Mouse (Mus musculus) forebrain, embryonic 14.5 days (tissue): ENCODE data around the gene Mfsd7a. TPM values are rescaled to one million over a fixed set of nuclear protein-coding genes. Genes with fewer than 3 reads are reported as not detected.

Source experiments
- ATAC-seq: fragments of 200-750 bp; cut with Nextera tagmentation; 2 replicates; pipeline ENCODE4 v1.8.0; 2017; ENCODE audit warnings: mild to moderate bottlenecking, moderate library complexity
- DNase-seq: peaks from one replicate; pipeline ENCODE4 v3.0.0-alpha.2; 2015; ENCODE audit warnings: low spot score
- H3K27ac ChIP-seq: fragments of 300-500 bp; sonication (generic); 2 replicates; pipeline ENCODE4 v1.5.1; 2014; ENCODE audit warnings: low read depth, mild to moderate bottlenecking, control low read depth, low read length, moderate library complexity
- H3K27me3 ChIP-seq: fragments of 300-500 bp; sonication (generic); replicated peaks from 2 replicates; pipeline ENCODE4 v1.6.1; 2014; ENCODE audit warnings: low read length, control low read depth, mixed read lengths; ENCODE audit not compliant: control insufficient read depth, insufficient read depth
- H3K36me3 ChIP-seq: fragments of 300-500 bp; sonication (generic); 2 replicates; pipeline ENCODE4 v1.6.1; 2014; ENCODE audit warnings: low read length, control low read depth; ENCODE audit not compliant: control insufficient read depth, insufficient read depth
- H3K4me1 ChIP-seq: fragments of 300-500 bp; sonication (generic); 2 replicates; pipeline ENCODE4 v1.6.1; 2014; ENCODE audit warnings: antibody characterized with exemption, low read length, control low read depth; ENCODE audit not compliant: control insufficient read depth, insufficient read depth
- H3K4me2 ChIP-seq: fragments of 300-500 bp; sonication (generic); 2 replicates; pipeline ENCODE4 v1.6.1; 2014; ENCODE audit warnings: mild to moderate bottlenecking, control low read depth, low read length
- H3K4me3 ChIP-seq: fragments of 300-500 bp; sonication (generic); 2 replicates; pipeline ENCODE4 v1.5.1; 2014; ENCODE audit warnings: low read depth, low read length, control low read depth
- H3K9ac ChIP-seq: fragments of 300-500 bp; sonication (generic); 2 replicates; pipeline ENCODE4 v1.6.1; 2014; ENCODE audit warnings: mild to moderate bottlenecking, low read length, control low read depth, moderate library complexity
- H3K9me3 ChIP-seq: fragments of 300-500 bp; sonication (generic); replicated peaks from 2 replicates; pipeline ENCODE4 v1.6.1; 2016; ENCODE audit warnings: low read length, control low read depth, mixed read lengths; ENCODE audit not compliant: control insufficient read depth
- WGBS: fragments of 180-500 bp; shearing (Covaris S2); extraction: QIAGEN DNeasy Blood & Tissue Kit; methylation state at CpG from one replicate; pipeline ENCODE4 v1.1.7; 2014; 5-methylcytosine and 5-hydroxymethylcytosine counted together
- polyA plus RNA-seq: library from polyadenylated mRNA; unstranded; fragments of >200 nt; fragmentation: Nextera tagmentation; extraction: Ambion mirVana; gene quantifications from 2 replicates; pipeline ENCODE4 v1.2.1, GENCODE M21; 2014

Gene Mfsd7a
- polyA plus RNA-seq, 1 experiment from 2014 or later, result 0.06 TPM

GRCm38 (mm10) chr5:108465131-108465891 is 16.6 kb upstream of the Mfsd7a start:
- Histone ChIP-seq H3K36me3 (no peaks in the 10 kb centered on the region), H3K9ac (no peak overlapping the region), H3K27me3 (no peaks in the 10 kb centered on the region), H3K4me2 (no peak overlapping the region), H3K4me1 (peaks cover 31% of the 10 kb centered on the region), H3K27ac (no peak overlapping the region), H3K4me3 (no peak overlapping the region), H3K9me3 (no peaks in the 10 kb centered on the region)
- no peak for DNase-seq
- 89% methylated on average over 6 of the region's 6 CpGs for WGBS
- no peak for ATAC-seq

DNA sequence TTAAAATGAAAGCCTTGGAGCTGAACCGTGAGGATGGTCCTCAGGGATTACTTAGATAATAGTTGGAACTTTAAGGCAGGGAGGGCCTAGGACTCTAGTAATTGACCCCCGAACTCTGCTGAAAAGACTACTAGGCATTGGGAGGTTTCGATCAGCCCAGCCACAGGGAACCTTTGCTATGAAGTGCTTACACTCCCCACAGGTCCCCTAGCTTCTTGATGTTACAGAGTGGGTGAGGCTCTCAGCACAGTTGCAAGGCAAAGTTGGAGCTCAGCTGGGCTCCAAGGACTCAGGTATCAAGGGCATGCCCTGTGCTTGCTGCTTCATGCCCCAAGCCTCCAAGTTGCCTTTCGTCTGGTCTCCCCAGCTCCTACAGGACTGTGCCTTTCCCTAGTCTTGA is 13.8 kb upstream of the Mfsd7a start:
- Histone ChIP-seq H3K9me3 (no peaks in the 10 kb centered on the region), H3K4me3 (peak overlapping the region; percentile 89), H3K4me1 (peaks cover 31% of the 10 kb centered on the region), H3K4me2 (peak overlapping the region; percentile 98), H3K27me3 (no peaks in the 10 kb centered on the region), H3K9ac (peak overlapping the region; percentile 99), H3K27ac (0 out of 2 replicates have a peak overlapping the region, but pooled peaks have one; percentile 0), H3K36me3 (no peaks in the 10 kb centered on the region)
- ATAC-seq (no peak), DNase-seq (no peak)
- WGBS, result 52% methylated on average over 4 of the region's 4 CpGs

- DNase-seq, result peak; percentile 98
- Histone ChIP-seq H3K4me3 (peak within 1 kb of the TSS; percentile 89), H3K9ac (peak within 1 kb of the TSS; percentile 99), H3K36me3 (no peaks in the 10 kb centered on the region), H3K27ac (peak within 1 kb of the TSS; percentile 86), H3K4me2 (peak within 1 kb of the TSS; percentile 98), H3K9me3 (no peaks in the 10 kb centered on the region), H3K4me1 (peaks cover 25% of the 10 kb centered on the region), H3K27me3 (no peaks in the 10 kb centered on the region)
- WGBS, result 1% methylated on average over 58 of the region's 62 CpGs
- ATAC-seq, result peak; percentile 97
These were observed 12.7 kb upstream of the Mfsd7a start, which contains the start of gene Pcgf3 for GRCm38 (mm10) chr5:108461082-108462065. TSS of gene Pcgf3 (plus strand) at chr5:108461232.

GRCm38 (mm10) chr5:108460461-108460860 is 11.8 kb upstream of the Mfsd7a start:
- Histone ChIP-seq H3K4me1 (peaks cover 22% of the 10 kb centered on the region), H3K9ac (peak overlapping the region; percentile 99), H3K36me3 (no peaks in the 10 kb centered on the region), H3K4me3 (peak overlapping the region; percentile 89), H3K27me3 (no peaks in the 10 kb centered on the region), H3K27ac (no peak overlapping the region), H3K4me2 (peak overlapping the region; percentile 98), H3K9me3 (no peaks in the 10 kb centered on the region)
- ATAC-seq (no peak), DNase-seq (peak; percentile 0)
- 44% methylated on average over 6 of the region's 6 CpGs for WGBS

GRCm38 (mm10) chr5:108458706-108459105 is 10.0 kb upstream of the Mfsd7a start:
- H3K27ac ChIP-seq, result no peak overlapping the region
- no peak for DNase-seq
- H3K36me3 ChIP-seq, result no peaks in the 10 kb centered on the region
- 79% methylated on average over 2 of the region's 2 CpGs for WGBS
- H3K4me2 ChIP-seq, result no peak overlapping the region
- H3K27me3 ChIP-seq, result no peaks in the 10 kb centered on the region
- no peak overlapping the region for H3K9ac ChIP-seq
- ATAC-seq, result no peak
- H3K4me3 ChIP-seq, result no peak overlapping the region
- H3K4me1 ChIP-seq, result peaks cover 15% of the 10 kb centered on the region
- no peaks in the 10 kb centered on the region for H3K9me3 ChIP-seq

GRCm38 (mm10) chr5:108454094-108454493 is 5.4 kb upstream of the Mfsd7a start:
- Histone ChIP-seq H3K4me1 (no peaks in the 10 kb centered on the region), H3K9ac (no peak overlapping the region), H3K27me3 (peaks cover under 1% of the 10 kb centered on the region; the same call in 1 of the 2 replicates), H3K9me3 (no peaks in the 10 kb centered on the region), H3K4me2 (no peak overlapping the region), H3K36me3 (no peaks in the 10 kb centered on the region), H3K27ac (no peak overlapping the region), H3K4me3 (no peak overlapping the region)
- WGBS, result 46% methylated on average over 3 of the region's 3 CpGs
- DNase-seq (no peak), ATAC-seq (no peak)

GRCm38 (mm10) chr5:108452422-108452821 is 3.7 kb upstream of the Mfsd7a start:
- no peak overlapping the region for H3K4me2 ChIP-seq
- H3K36me3 ChIP-seq, result no peaks in the 10 kb centered on the region
- H3K27me3 ChIP-seq, result peaks cover 3% of the 10 kb centered on the region; the same call in 1 of the 2 replicates
- ATAC-seq (no peak), DNase-seq (no peak)
- WGBS, result 93% methylated on average over 1 of the region's 1 CpGs
- H3K4me3 ChIP-seq, result no peak overlapping the region
- no peaks in the 10 kb centered on the region for H3K9me3 ChIP-seq
- H3K9ac ChIP-seq, result no peak overlapping the region
- H3K4me1 ChIP-seq, result no peaks in the 10 kb centered on the region
- H3K27ac ChIP-seq, result no peak overlapping the region

GRCm38 (mm10) chr5:108451611-108452010 is 2.9 kb upstream of the Mfsd7a start:
- Histone ChIP-seq H3K27ac (no peak overlapping the region), H3K4me1 (no peaks in the 10 kb centered on the region), H3K4me3 (no peak overlapping the region), H3K4me2 (no peak overlapping the region), H3K9me3 (no peaks in the 10 kb centered on the region), H3K9ac (no peak overlapping the region), H3K36me3 (no peaks in the 10 kb centered on the region), H3K27me3 (peaks cover 3% of the 10 kb centered on the region; the same call in 1 of the 2 replicates)
- ATAC-seq (no peak), DNase-seq (no peak)
- WGBS, result 77% methylated on average over 1 of the region's 1 CpGs
